Mouse (Mus musculus) intestine, embryonic 14.5 days (tissue): ENCODE measurements around the gene Adamts17. TPM values are rescaled to one million over a fixed set of nuclear protein-coding genes. Genes with fewer than 3 reads are reported as not detected.

Experiments
- ATAC-seq: fragments of 200-750 bp; cut with Nextera tagmentation; replicated peaks from 2 replicates; pipeline ENCODE4 v1.8.0; 2017; ENCODE audit warnings: low read depth, moderate number of reproducible peaks, moderate TSS enrichment, moderate library complexity; ENCODE audit not compliant: low FRiP score, low TSS enrichment
- DNase-seq: peaks from one replicate; pipeline ENCODE4 v3.0.0-alpha.2; 2018; ENCODE audit warnings: low spot score
- H3K27ac ChIP-seq: fragments of 300-500 bp; sonication (generic); 2 replicates; pipeline ENCODE4 v1.5.1; 2014; ENCODE audit warnings: low read depth, mild to moderate bottlenecking, control low read depth
- H3K27me3 ChIP-seq: fragments of 300-500 bp; sonication (generic); replicated peaks from 2 replicates; pipeline ENCODE4 v1.6.1; 2014; ENCODE audit warnings: low read length, control low read depth; ENCODE audit not compliant: control insufficient read depth, insufficient read depth
- H3K36me3 ChIP-seq: fragments of 300-500 bp; sonication (generic); 2 replicates; pipeline ENCODE4 v1.6.1; 2014; ENCODE audit warnings: low read length, control low read depth; ENCODE audit not compliant: control insufficient read depth, insufficient read depth
- H3K4me1 ChIP-seq: fragments of 300-500 bp; sonication (generic); replicated peaks from 2 replicates; pipeline ENCODE4 v1.6.1; 2014; ENCODE audit warnings: low read length, control low read depth, mixed read lengths; ENCODE audit not compliant: control insufficient read depth, insufficient read depth
- H3K4me2 ChIP-seq: fragments of 300-500 bp; sonication (generic); 2 replicates; pipeline ENCODE4 v1.6.1; 2014; ENCODE audit warnings: low read length
- H3K4me3 ChIP-seq: fragments of 300-500 bp; sonication (generic); 2 replicates; pipeline ENCODE4 v1.5.1; 2014; ENCODE audit warnings: low read depth, low read length, control low read depth, mixed read lengths
- H3K9ac ChIP-seq: fragments of 300-500 bp; sonication (generic); 2 replicates; pipeline ENCODE4 v1.6.1; 2014; ENCODE audit warnings: mild to moderate bottlenecking, low read length
- H3K9me3 ChIP-seq: fragments of 300-500 bp; sonication (generic); 2 replicates; pipeline ENCODE4 v1.6.1; 2016; ENCODE audit warnings: low read length, control low read depth; ENCODE audit not compliant: control insufficient read depth
- WGBS: fragments of 180-500 bp; shearing (Covaris S2); extraction: QIAGEN DNeasy Blood & Tissue Kit; methylation state at CpG from one replicate; pipeline ENCODE4 v1.1.7; 2014; 5-methylcytosine and 5-hydroxymethylcytosine counted together
- polyA plus RNA-seq: library from polyadenylated mRNA; unstranded; fragments of >200 nt; fragmentation: Nextera tagmentation; extraction: Ambion mirVana; gene quantifications from 2 replicates; pipeline ENCODE4 v1.2.1, GENCODE M21; 2014

Gene Adamts17
- polyA plus RNA-seq, 1 experiment from 2014 or later, result 6.7 TPM

DNA sequence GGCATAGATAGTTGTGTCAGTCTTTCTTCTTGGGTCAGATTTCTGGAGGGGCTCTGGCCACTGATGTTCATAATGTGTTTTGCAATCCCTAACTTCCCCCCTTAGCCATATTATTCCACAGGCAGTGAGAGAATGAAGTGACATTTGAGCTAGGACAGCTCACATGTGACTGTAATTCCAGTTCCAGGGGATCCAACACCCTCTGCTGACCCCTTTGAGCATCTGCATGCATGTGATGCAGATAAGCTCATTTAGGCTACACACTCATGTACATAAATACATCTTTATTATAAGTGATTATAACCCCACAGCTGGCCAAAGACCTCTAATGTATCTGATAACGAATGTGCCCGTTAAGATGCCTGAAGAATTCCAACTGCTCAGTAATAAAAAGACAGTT, 33.7 kb downstream of the Adamts17 start:
- no peaks in the 10 kb centered on the region for H3K27me3 ChIP-seq
- H3K36me3 ChIP-seq, result no peaks in the 10 kb centered on the region
- H3K4me3 ChIP-seq, result no peak overlapping the region
- no peak for ATAC-seq
- no peak overlapping the region for H3K4me2 ChIP-seq
- H3K4me1 ChIP-seq, result peaks cover 25% of the 10 kb centered on the region
- DNase-seq, result no peak
- WGBS, result 85% methylated on average over 2 of the region's 2 CpGs
- no peak overlapping the region for H3K9ac ChIP-seq
- no peaks in the 10 kb centered on the region for H3K9me3 ChIP-seq
- H3K27ac ChIP-seq, result no peak overlapping the region

DNA sequence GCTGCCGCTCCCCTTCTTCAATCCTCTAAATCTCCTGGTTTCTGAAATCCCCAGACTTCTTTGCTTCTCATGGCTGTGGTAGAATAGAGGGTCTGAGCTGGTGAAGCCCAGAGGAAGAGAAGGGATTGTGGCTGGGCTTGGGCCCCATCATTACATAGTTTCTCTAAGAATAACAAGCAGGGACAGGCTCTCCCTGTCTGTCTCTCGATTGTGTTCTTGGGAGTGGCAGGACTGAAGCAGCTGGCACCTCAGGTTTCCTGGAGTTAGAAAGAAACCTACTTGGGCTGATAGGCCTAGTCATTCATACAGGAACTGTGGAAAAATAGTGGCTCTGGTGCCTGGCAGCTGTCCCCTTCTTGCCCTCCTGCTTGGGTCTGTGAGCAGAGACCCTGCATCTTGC, 51.9 kb downstream of the Adamts17 start:
- DNase-seq, result no peak
- no peak for ATAC-seq
- Histone ChIP-seq H3K36me3 (no peaks in the 10 kb centered on the region), H3K27me3 (no peaks in the 10 kb centered on the region), H3K27ac (no peak overlapping the region), H3K9me3 (no peaks in the 10 kb centered on the region), H3K4me1 (no peaks in the 10 kb centered on the region), H3K4me2 (no peak overlapping the region), H3K4me3 (no peak overlapping the region), H3K9ac (no peak overlapping the region)
- WGBS, result 70% methylated on average over 2 of the region's 2 CpGs

DNA sequence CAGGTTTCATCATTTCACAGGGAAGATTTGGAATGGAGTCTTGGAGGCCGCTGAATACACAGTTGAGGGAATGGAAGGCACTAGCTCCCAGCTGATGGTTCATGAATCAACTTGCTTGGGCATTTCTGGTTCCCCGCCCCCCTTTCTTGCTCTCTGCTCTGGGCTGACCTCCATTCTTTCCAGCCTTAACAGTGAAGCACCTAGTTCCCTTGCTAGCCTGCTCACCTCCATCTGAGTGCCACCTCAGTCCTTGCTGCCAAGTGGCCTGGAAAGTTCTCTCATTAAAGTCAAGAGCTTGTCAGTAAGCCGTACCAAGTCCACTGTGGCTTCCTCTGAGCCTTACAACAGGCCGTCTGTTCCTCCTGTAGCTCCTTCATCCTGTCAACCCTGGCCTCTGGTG, 52.6 kb downstream of the Adamts17 start:
- Histone ChIP-seq H3K27me3 (no peaks in the 10 kb centered on the region), H3K4me2 (no peak overlapping the region), H3K4me3 (no peak overlapping the region), H3K4me1 (no peaks in the 10 kb centered on the region), H3K36me3 (no peaks in the 10 kb centered on the region), H3K27ac (no peak overlapping the region), H3K9me3 (no peaks in the 10 kb centered on the region), H3K9ac (no peak overlapping the region)
- ATAC-seq (no peak), DNase-seq (no peak)
- 68% methylated on average over 4 of the region's 4 CpGs for WGBS

DNA sequence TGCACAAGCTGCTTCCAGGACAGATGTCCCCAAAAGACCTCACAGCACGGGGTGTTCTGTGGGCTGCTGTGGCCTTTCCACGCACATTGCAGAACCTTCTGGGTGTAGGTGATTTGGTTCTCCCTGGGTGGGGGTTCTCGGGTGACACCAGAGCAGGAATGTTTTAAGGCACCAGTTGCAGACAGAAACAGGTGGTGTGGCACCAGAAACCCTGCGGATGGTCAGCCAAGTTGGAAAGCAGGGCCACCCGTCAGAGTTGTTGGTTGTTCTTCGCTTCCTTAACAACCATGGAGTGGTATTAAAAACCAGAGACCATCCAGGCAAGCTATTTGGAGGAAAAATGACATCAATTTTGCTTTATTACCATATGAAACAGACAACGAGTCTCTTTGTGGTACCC, 62.8 kb downstream of the Adamts17 start:
- no peak for DNase-seq
- H3K27me3 ChIP-seq, result no peaks in the 10 kb centered on the region
- ATAC-seq, result no peak
- WGBS, result 80% methylated on average over 7 of the region's 7 CpGs
- no peaks in the 10 kb centered on the region for H3K9me3 ChIP-seq
- no peak overlapping the region for H3K27ac ChIP-seq
- H3K36me3 ChIP-seq, result no peaks in the 10 kb centered on the region
- H3K9ac ChIP-seq, result no peak overlapping the region
- no peaks in the 10 kb centered on the region for H3K4me1 ChIP-seq
- H3K4me3 ChIP-seq, result no peak overlapping the region
- no peak overlapping the region for H3K4me2 ChIP-seq

DNA sequence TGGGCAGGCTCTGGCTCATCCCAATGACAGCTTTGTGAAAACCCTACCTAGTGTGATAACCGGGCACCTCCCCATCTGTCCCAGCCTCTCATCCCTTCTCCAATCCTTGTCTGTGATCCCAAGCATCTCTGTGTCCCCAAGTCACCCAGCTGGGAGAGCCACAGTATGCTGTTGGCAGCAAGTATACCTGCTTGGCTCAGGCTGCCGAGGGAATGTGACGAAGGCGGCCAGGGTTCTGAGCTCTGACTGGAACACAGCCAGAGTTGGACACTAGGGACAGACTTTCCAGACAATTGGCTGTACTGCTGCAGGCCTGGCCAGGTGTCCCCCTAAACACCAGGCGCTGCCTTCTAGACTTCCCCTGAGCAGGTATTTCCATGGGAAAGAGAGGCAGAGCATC, 63.5 kb downstream of the Adamts17 start:
- Histone ChIP-seq H3K4me1 (no peaks in the 10 kb centered on the region), H3K9ac (no peak overlapping the region), H3K27ac (no peak overlapping the region), H3K9me3 (no peaks in the 10 kb centered on the region), H3K4me2 (no peak overlapping the region), H3K27me3 (no peaks in the 10 kb centered on the region), H3K4me3 (no peak overlapping the region), H3K36me3 (no peaks in the 10 kb centered on the region)
- ATAC-seq (no peak), DNase-seq (no peak)
- WGBS, result 78% methylated on average over 5 of the region's 5 CpGs

DNA sequence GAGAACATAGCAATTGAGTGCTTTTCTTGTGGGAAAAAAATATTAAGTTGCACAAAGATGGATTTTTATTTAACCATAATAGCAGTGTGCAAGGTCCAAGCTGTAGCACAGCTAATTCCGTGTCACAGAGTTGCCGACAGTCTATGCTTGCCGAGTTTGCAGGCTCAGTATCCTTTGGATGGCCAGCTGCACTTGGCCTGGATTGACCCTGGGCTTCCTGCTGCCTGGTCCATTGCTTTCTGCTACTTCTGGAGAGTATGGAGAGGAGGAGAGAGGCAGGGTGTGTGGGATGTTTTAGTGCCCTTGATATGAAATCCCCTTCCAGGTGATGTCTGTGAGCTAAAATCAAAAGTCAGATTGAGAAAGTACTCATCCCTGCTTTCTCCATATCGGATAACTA, 66.4 kb downstream of the Adamts17 start:
- H3K27ac ChIP-seq, result no peak overlapping the region
- no peaks in the 10 kb centered on the region for H3K36me3 ChIP-seq
- H3K4me3 ChIP-seq, result no peak overlapping the region
- no peaks in the 10 kb centered on the region for H3K9me3 ChIP-seq
- H3K4me2 ChIP-seq, result no peak overlapping the region
- no peaks in the 10 kb centered on the region for H3K27me3 ChIP-seq
- 81% methylated on average over 4 of the region's 4 CpGs for WGBS
- ATAC-seq (no peak), DNase-seq (no peak)
- no peaks in the 10 kb centered on the region for H3K4me1 ChIP-seq
- no peak overlapping the region for H3K9ac ChIP-seq

DNA sequence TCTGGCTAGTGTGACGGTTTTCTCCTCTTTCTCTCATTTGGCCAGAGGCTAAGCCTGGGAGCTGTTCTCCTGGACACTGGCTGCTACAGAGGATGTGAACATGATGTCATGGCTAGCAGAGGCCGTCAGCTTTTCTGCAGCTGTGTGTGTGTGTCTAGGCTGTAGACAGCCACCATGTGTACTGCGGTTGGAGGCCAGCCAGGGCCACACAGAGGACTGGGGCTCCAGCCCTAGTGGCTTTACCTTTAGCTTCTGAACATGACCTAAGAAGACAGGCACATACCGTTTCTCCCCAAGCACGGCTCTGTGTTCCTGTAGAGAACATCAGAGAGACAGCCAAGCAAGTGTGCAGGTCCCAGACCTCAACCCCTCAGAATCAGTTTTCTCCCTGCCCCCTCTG, 73.3 kb downstream of the Adamts17 start:
- H3K4me2 ChIP-seq, result no peak overlapping the region
- H3K27me3 ChIP-seq, result no peaks in the 10 kb centered on the region
- WGBS, result 44% methylated on average over 5 of the region's 5 CpGs
- H3K9ac ChIP-seq, result no peak overlapping the region
- H3K4me3 ChIP-seq, result no peak overlapping the region
- no peak for DNase-seq
- peaks cover 10% of the 10 kb centered on the region for H3K4me1 ChIP-seq
- peak overlapping the region; percentile 71 for H3K27ac ChIP-seq
- ATAC-seq, result peak; percentile 60; the same call in 1 of the 2 replicates
- no peaks in the 10 kb centered on the region for H3K9me3 ChIP-seq
- no peaks in the 10 kb centered on the region for H3K36me3 ChIP-seq

DNA sequence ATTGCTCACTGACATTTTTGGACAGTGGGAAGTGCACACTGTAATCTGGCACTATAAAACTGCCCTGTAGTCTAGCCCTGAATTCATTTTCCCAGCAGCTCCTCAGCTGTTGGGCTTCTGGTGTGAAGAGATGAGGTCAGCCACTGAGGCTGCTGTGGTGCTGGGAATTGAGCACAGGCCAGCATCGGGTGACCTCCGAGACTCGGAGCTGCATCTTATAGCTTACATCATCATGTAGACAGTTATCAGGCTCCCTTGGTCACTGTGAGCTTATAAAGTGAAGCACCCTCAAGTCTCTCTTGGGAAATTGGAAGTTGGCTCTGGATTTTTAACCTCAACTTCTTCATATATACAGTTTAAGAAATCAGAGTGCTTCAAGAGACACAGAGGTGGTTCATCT, 84.1 kb downstream of the Adamts17 start:
- no peaks in the 10 kb centered on the region for H3K36me3 ChIP-seq
- H3K4me2 ChIP-seq, result no peak overlapping the region
- no peak overlapping the region for H3K9ac ChIP-seq
- DNase-seq, result no peak
- H3K4me1 ChIP-seq, result no peaks in the 10 kb centered on the region; the same call in 1 of the 2 replicates
- H3K9me3 ChIP-seq, result no peaks in the 10 kb centered on the region
- whole genome bisulfite sequencing, result 92% methylated on average over 3 of the region's 3 CpGs
- no peaks in the 10 kb centered on the region for H3K27me3 ChIP-seq
- ATAC-seq, result no peak
- no peak overlapping the region for H3K27ac ChIP-seq
- no peak overlapping the region for H3K4me3 ChIP-seq

- Histone ChIP-seq H3K9me3 (no peaks in the 10 kb centered on the region), H3K27ac (no peak overlapping the region), H3K9ac (no peak overlapping the region), H3K4me3 (no peak overlapping the region), H3K27me3 (no peaks in the 10 kb centered on the region), H3K4me1 (peaks cover 1% of the 10 kb centered on the region; the same call in 1 of the 2 replicates), H3K36me3 (no peaks in the 10 kb centered on the region), H3K4me2 (no peak overlapping the region)
- DNase-seq (no peak), ATAC-seq (no peak)
- 85% methylated on average over 1 of the region's 1 CpGs for WGBS
These were observed 84.6 kb downstream of the Adamts17 start for GRCm38 (mm10) chr7:66924104-66924503.
